Mouse (Mus musculus): ENCODE data around the gene Aatf.

Gene Aatf

DNA sequence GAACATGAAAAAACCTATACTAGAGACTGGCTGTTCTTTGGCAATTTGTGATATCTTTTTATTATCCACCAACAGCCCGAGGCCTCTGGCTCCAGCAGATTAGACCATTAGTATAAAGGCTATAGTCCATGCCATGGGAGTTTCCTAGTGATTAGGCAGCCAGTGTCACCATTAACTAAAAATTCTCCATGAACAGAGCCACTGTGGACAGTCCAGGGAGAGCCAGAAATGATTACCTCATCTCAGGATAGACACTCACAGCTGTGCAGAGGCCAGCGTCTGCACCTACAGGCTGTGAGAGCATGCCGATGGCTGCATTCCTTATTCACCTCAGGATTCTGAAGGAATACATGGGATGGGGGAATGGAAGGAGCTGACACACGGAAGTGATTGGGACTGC is 140.2 kb downstream of the Aatf start:
- no peak for DNase-seq (ENCODE audit: low read depth, low spot score)
